Mouse (Mus musculus) right cerebral cortex, adult 2 months (tissue): ENCODE measurements around the gene Gpd1.
"Not testable (repeated sequence)": the region's sequence is repeated elsewhere in the genome, so short reads cannot be mapped to it uniquely, and the experiment has no call there.

Experiments used
- DNase-seq, 2 experiments: peaks; one replicate each; pipeline ENCODE4 v3.0.0; 2021 to 2022; ENCODE audit warnings: low spot score in 2 of 2

Gene Gpd1

GRCm38 (mm10) chr15:99771601-99772276 lies 54.4 kb downstream of the Gpd1 start:
- DNase-seq: peak; percentile 50 to 69

DNA sequence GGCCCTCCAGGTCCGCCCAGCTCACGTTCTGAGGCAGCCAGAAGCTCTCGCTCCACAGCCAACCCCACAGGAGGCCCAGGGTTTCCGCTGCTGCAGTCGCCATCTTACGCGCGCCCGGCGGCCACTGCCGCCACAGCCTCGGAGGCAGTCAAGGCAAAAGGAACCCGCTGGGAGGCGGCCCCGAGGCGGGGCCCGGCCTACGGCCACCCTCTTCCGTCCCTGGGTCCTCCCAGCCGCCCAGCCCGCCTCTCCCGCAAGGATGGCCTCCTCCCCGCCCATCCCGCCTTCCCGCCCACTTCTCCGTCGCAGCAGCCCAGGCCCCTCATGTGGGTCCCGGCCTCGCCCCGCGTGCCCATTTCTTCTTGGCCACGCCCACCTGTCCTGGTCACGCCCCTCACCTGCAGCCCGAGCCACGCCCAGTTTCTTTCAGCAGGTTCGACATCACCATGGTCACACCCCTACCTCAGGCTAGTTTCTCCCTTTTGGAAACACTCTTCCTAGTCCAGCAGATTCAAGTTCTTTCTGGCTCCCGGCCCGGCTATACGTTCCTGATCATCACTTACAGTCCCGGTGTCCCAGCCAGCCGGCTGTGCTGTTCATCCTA lies 55.1 kb downstream of the Gpd1 start:
- DNase-seq: peak; percentile 80 to 86

GRCm38 (mm10) chr15:99772881-99772924 lies 55.4 kb downstream of the Gpd1 start, which contains the start of gene Cers5:
Cers5 (minus strand) TSS chr15:99772885.
- DNase-seq: not testable (repeated sequence)

DNA sequence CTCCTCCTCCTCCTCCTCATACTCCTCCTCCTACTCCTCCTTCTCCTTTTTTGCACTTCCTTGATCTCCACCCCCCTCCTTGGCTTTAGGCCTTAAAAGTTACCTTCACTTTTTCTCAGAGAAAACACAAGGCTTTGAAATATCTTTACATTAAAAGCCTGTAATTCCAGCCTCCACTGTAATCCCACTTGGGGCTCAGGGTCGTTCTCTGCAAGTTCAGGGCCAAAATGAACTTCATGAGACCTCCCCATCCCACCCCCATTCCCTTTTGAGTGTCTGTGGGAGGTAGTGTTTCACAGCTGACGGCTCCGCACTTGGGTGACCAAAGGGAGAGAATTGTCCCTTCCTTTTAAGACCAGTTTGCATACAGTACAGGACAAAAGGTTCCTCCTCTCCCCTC lies 55.6 kb downstream of the Gpd1 start:
- DNase-seq: no peak
